Mouse (Mus musculus) stomach, postnatal 0 days (tissue): ENCODE data around the gene Osgep. TPM values are rescaled to one million over a fixed set of nuclear protein-coding genes. Genes with fewer than 3 reads are reported as not detected.
"Not testable (repeated sequence)": the region's sequence is repeated elsewhere in the genome, so short reads cannot be mapped to it uniquely, and the experiment has no call there.

Experiments used
- ATAC-seq: fragments of 200-750 bp; cut with Nextera tagmentation; 2 replicates; pipeline ENCODE4 v1.8.0; 2017; ENCODE audit not compliant: low FRiP score, low TSS enrichment
- DNase-seq: peaks from one replicate; pipeline ENCODE4 v3.0.0-alpha.2; 2016; ENCODE audit warnings: low spot score
- H3K27ac ChIP-seq: fragments of 300-500 bp; sonication (generic); replicated peaks from 2 replicates; pipeline ENCODE4 v1.5.1; 2014; ENCODE audit warnings: mild to moderate bottlenecking, control low read depth
- H3K27me3 ChIP-seq: fragments of 300-500 bp; sonication (generic); 2 replicates; pipeline ENCODE4 v1.6.1; 2014; ENCODE audit warnings: low read length; ENCODE audit not compliant: control insufficient read depth, insufficient read depth
- H3K36me3 ChIP-seq: fragments of 300-500 bp; sonication (generic); 2 replicates; pipeline ENCODE4 v1.6.1; 2014; ENCODE audit warnings: low read length, mixed read lengths; ENCODE audit not compliant: control insufficient read depth, insufficient read depth
- H3K4me1 ChIP-seq: fragments of 300-500 bp; sonication (generic); replicated peaks from 2 replicates; pipeline ENCODE4 v1.6.1; 2014; ENCODE audit warnings: antibody characterized with exemption; ENCODE audit not compliant: control insufficient read depth, insufficient read depth
- H3K4me2 ChIP-seq: fragments of 300-500 bp; sonication (generic); replicated peaks from 2 replicates; pipeline ENCODE4 v1.6.1; 2014; ENCODE audit warnings: low read depth, mild to moderate bottlenecking, control low read depth, moderate library complexity
- H3K4me3 ChIP-seq: fragments of 300-500 bp; sonication (generic); 2 replicates; pipeline ENCODE4 v1.5.1; 2014; ENCODE audit warnings: low read depth, low read length, control low read depth
- H3K9ac ChIP-seq: fragments of 300-500 bp; sonication (generic); 2 replicates; pipeline ENCODE4 v1.6.1; 2014; ENCODE audit warnings: mild to moderate bottlenecking, low read length, control low read depth, mixed read lengths
- H3K9me3 ChIP-seq: fragments of 300-500 bp; sonication (generic); 2 replicates; pipeline ENCODE4 v1.6.1; 2016; ENCODE audit warnings: low read length; ENCODE audit not compliant: control insufficient read depth
- CTCF ChIP-seq: IDR thresholded peaks from 2 replicates; pipeline ENCODE4 v1.5.1; 2016; ENCODE audit warnings: antibody characterized with exemption, low read depth, mild to moderate bottlenecking, moderate library complexity
- EP300 ChIP-seq: optimal IDR thresholded peaks from 2 replicates; pipeline ENCODE3; 2016; ENCODE audit warnings: antibody characterized with exemption
- WGBS: fragments of 180-500 bp; shearing (Covaris S2); extraction: QIAGEN DNeasy Blood & Tissue Kit; methylation state at CpG from one replicate; pipeline ENCODE4 v1.1.7; 2014; 5-methylcytosine and 5-hydroxymethylcytosine counted together
- polyA plus RNA-seq: library from polyadenylated mRNA; unstranded; fragments of >200 nt; fragmentation: Nextera tagmentation; extraction: Ambion mirVana; gene quantifications from 2 replicates; pipeline ENCODE4 v1.2.1, GENCODE M21; 2015

The Osgep gene
- polyA plus RNA-seq, 1 experiment from 2014 or later = 69.4 TPM

DNA sequence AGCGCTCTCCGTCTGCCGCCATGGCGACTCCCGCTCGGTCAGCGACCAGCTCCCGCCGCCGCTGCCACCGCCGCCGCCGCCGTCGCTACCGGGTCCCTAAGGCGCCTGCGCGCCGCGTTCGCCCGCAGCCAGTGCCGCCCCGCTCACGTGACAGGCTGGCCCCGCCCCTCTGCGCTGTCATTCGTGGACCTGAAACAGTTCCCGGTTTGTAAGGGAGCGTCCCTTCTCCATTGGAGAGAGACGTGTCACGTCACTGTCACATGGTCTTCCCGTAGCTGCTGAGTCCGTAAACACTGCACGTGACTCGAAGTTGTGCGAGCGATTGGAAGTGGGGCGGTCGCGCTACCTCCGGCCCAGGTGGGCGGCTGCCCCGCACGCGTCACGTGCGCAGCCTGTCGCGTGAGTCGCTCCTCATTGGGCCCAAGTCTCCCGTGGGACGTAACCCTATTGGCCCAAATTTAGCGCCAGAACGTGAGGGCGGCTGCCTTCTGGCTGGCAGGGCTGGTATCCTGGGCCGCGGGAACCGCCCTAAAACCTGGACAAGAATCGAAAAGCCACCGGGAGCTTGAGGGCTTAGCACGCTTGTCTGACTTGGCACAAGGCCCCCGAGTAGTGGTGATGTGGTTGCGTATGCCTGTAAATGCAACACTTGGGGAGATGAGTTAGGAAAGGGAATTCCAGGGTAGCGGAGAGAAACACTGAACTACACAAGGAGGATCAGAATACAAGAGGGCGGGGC, 6.2 kb upstream of the Osgep start, which contains the start of the genes Pip4p1 and Pnp:
Gene Pip4p1, minus strand, starts transcription at position 103 of the 739 bp plus-strand sequence.
Gene Pnp, plus strand, starts transcription at position 329 of the 739 bp plus-strand sequence.
- Histone ChIP-seq H3K4me2 (peak within 1 kb of the TSS; percentile 79), H3K27me3 (no peaks in the 10 kb centered on the region), H3K36me3 (peaks cover 14% of the 10 kb centered on the region), H3K4me3 (peak within 1 kb of the TSS; percentile 98), H3K9ac (peak within 1 kb of the TSS; percentile 98), H3K4me1 (no peaks in the 10 kb centered on the region), H3K9me3 (no peaks in the 10 kb centered on the region), H3K27ac (peak within 1 kb of the TSS; percentile 98)
- ATAC-seq (peak; percentile 99), DNase-seq (peak; percentile 99)
- no peak for TF ChIP-seq EP300
- TF ChIP-seq CTCF = peak; percentile 21; the same call in 1 of the 2 replicates
- WGBS = under 1% methylated on average over 52 of the region's 68 CpGs

DNA sequence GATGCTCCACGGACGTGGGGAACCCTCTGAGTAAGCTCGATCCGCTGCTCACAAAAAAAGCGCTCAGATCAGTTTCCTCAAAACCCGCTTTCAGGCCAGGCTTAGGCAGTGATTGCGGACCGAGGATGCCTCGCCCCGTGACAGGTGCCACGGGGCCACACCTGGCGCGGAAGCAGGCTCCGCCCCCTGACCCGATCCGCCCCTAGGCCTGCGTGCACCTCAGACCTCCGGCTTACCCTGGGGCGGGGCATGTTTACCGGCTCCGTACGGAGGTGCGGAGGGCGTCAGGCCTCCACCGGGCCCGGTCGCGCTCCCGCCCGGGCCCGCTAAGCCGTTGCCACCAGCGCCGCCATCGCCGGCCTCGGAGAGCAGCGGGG, 5.7 kb upstream of the Osgep start:
- peak overlapping the region; percentile 98 for H3K27ac ChIP-seq
- H3K9me3 ChIP-seq = no peaks in the 10 kb centered on the region
- peak overlapping the region; percentile 98 for H3K9ac ChIP-seq
- H3K27me3 ChIP-seq = no peaks in the 10 kb centered on the region
- H3K36me3 ChIP-seq = peaks cover 14% of the 10 kb centered on the region
- DNase-seq (peak; percentile 88), ATAC-seq (peak; percentile 81)
- peak overlapping the region; percentile 98 for H3K4me3 ChIP-seq
- under 1% methylated on average over 35 of the region's 38 CpGs for WGBS
- TF ChIP-seq CTCF (no peak), EP300 (no peak)
- peak overlapping the region; percentile 79 for H3K4me2 ChIP-seq
- H3K4me1 ChIP-seq = no peaks in the 10 kb centered on the region

DNA sequence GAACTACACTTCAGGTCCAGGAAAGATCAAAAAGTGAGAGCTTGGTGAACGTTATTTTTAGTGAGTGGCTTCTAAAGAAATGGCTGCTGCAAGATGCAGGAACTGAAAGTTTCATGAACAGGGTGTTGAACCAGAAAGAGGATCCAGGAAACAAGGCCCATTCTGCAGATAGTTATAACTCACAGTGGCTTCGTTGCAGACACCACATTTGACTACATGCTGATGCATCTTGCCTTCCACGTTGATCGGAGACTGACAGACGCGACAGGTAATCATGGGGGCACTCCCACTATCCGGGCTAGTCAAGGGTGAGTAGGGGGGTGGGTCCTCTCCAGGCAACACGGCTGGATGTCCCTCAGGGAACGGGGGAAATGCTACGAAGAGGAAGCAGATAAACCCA, 5.3 kb upstream of the Osgep start:
- no peaks in the 10 kb centered on the region for H3K27me3 ChIP-seq
- no peak for DNase-seq
- no peaks in the 10 kb centered on the region for H3K4me1 ChIP-seq
- no peak for ATAC-seq
- peak overlapping the region; percentile 98 for H3K4me3 ChIP-seq
- H3K36me3 ChIP-seq = peaks cover 14% of the 10 kb centered on the region
- no peak for TF ChIP-seq EP300
- no peak for TF ChIP-seq CTCF
- H3K9me3 ChIP-seq = no peaks in the 10 kb centered on the region
- peak overlapping the region; percentile 79 for H3K4me2 ChIP-seq
- peak overlapping the region; percentile 98 for H3K9ac ChIP-seq
- 8% methylated on average over 10 of the region's 10 CpGs for WGBS
- peak overlapping the region; percentile 98 for H3K27ac ChIP-seq

DNA sequence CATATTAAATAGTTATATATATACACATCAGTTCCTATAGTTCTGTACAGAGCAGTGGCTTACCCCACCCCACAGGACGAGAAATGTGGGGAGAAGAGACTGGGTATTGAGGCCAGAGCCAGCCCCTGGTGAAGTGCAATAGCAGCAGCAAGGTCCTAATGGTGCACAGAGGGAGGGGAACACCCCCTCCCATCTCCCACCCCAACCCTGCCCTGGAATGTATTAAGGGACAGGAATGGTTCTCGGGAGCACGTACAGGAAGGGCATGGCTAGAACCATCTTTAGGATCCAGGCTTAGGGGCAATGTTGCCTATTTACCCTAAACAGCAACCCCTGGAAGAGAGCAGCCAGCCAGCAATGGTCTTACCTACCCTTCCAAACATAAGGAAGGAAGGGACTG, 2.7 kb upstream of the Osgep start:
- ATAC-seq = no peak
- H3K36me3 ChIP-seq = peaks cover 14% of the 10 kb centered on the region
- TF ChIP-seq EP300 (no peak), CTCF (no peak)
- DNase-seq = no peak
- H3K27ac ChIP-seq = no peak overlapping the region
- 67% methylated on average over 3 of the region's 3 CpGs for WGBS
- no peaks in the 10 kb centered on the region for H3K9me3 ChIP-seq
- no peaks in the 10 kb centered on the region for H3K27me3 ChIP-seq
- no peak overlapping the region for H3K4me2 ChIP-seq
- peaks cover 2% of the 10 kb centered on the region; the same call in 1 of the 2 replicates for H3K4me1 ChIP-seq
- H3K4me3 ChIP-seq = no peak overlapping the region
- no peak overlapping the region for H3K9ac ChIP-seq

GRCm38 (mm10) chr14:50925111-50925920, 623 bp upstream of the Osgep start:
- H3K4me2 ChIP-seq = peak overlapping the region; percentile 89
- H3K9me3 ChIP-seq = no peaks in the 10 kb centered on the region
- H3K27me3 ChIP-seq = no peaks in the 10 kb centered on the region
- H3K27ac ChIP-seq = peak overlapping the region; percentile 95
- ATAC-seq (peak; percentile 63), DNase-seq (no peak)
- TF ChIP-seq EP300 (no peak), CTCF (no peak)
- H3K9ac ChIP-seq = peak overlapping the region; percentile 78
- H3K4me3 ChIP-seq = peak overlapping the region; percentile 73
- WGBS = 1% methylated on average over 38 of the region's 38 CpGs
- H3K36me3 ChIP-seq = peaks cover 17% of the 10 kb centered on the region
- peaks cover 2% of the 10 kb centered on the region; the same call in 1 of the 2 replicates for H3K4me1 ChIP-seq

DNA sequence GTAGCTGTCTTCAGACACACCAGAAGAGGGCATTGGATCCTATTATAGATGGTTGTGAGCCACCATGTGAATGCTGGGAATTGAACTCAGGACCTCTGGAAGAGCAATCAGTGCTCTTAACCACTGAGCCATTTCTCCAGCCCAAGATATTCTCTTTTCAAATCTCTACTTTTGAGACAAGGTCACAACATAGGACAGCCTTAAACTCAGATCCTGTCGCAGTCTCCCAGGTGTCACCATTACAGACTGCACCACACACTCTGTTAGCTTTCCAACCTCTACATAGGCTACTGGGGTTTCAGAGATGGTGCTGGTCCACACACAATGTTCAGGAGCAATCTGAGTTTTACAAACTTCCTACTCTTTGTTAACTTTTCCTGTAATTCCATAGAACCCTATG, 1.3 kb downstream of the Osgep start:
- not testable (repeated sequence) for H3K27ac ChIP-seq, ATAC-seq, H3K9me3 ChIP-seq, DNase-seq, H3K27me3 ChIP-seq, H3K4me1 ChIP-seq
- WGBS = 58% methylated on average over 1 of the region's 1 CpGs
- Histone ChIP-seq H3K36me3 (peaks cover 12% of the 10 kb centered on the region), H3K9ac (peak overlapping the region; percentile 78; the same call in 1 of the 2 replicates), H3K4me3 (peak overlapping the region; percentile 73), H3K4me2 (peak overlapping the region; percentile 89)
